Mouse (Mus musculus) E14TG2a.4 (cell line): Measurements from ENCODE around the gene Actr8.

ENCODE experiments used
- CTCF ChIP-seq: conservative IDR thresholded peaks from 2 replicates; pipeline ENCODE4 v1.5.1; 2014; ENCODE audit warnings: low read length
- NANOG ChIP-seq: IDR thresholded peaks from 2 replicates; pipeline ENCODE4 v1.6.1; 2014; ENCODE audit warnings: borderline replicate concordance, low read length, mixed read lengths

DNA sequence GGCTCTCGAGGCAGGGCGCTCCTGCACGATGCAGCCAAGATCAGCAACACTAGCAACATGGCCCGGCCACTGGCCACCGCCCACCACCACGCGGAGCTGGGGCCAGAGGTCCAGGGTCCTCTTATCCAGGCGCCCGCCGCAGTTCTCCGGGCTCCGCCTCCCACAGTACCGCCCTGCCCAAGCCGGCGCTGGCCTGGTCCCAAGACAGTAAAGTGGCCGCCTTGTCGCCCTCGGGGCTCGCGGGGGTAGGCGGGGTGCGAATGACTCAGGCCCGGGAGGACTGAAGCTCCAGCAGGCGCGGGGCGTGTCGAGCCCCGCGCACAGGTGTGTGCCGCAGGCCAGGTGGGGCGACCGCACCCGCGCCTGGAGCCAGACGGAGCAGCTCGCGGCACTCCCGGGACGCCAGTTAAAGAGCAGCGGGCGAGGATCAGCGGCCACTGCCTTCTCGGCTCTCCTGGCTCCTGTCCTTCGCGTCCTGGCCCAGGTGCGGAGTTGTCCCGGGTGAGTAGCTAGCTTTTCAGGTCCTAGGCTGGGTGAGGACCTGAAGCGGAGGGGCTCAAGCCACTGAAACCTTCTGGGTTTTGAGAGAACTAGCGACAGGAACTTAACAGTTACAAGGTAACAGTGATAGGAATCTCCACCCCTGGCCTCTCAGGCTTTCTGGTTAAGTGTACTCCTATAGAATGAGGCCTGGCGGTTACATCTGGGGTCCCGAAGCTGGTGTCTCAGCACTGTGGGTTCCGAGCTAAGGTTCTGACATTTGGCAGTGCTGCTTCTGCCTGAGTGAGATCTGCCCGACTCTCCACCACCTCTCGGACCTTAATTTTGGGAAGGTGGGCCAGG, 30.8 kb downstream of the Actr8 start, which contains the start of the genes Il17rb and Chdh:
- TF ChIP-seq CTCF, result no peak
- no peak for TF ChIP-seq NANOG
